Mouse (Mus musculus) gastrocnemius, postnatal 4 days (tissue): ENCODE results near the gene Avil. TPM values are rescaled to one million over a fixed set of nuclear protein-coding genes. Genes with fewer than 3 reads are reported as not detected.

Source experiments
- DNase-seq, 2 experiments: peaks; one replicate each; pipeline ENCODE4 v3.0.0; 2021 to 2022; ENCODE audit warnings: low spot score in 2 of 2, mixed read lengths in 2 of 2
- total RNA-seq, 2 experiments: library from RNA; stranded (reverse); gene quantifications; 2 replicates each; pipeline ENCODE4 v1.2.3; 2021

The Avil gene
- total RNA-seq, 2 experiments from 2014 or later: 0.42 to 0.52 TPM

GRCm38 (mm10) chr10:126980933-126981530 lies 19.5 kb upstream of the Avil start:
- DNase-seq: no peak

GRCm38 (mm10) chr10:126981746-126982145 lies 18.8 kb upstream of the Avil start:
- no peak for DNase-seq

- DNase-seq: no peak
Observed at GRCm38 (mm10) chr10:126983193-126983725, 17.2 kb upstream of the Avil start.

- DNase-seq: no peak
Observed at GRCm38 (mm10) chr10:126984189-126985004, 16.1 kb upstream of the Avil start.

GRCm38 (mm10) chr10:126985127-126985526 lies 15.4 kb upstream of the Avil start:
- DNase-seq: no peak

- no peak for DNase-seq
Observed at GRCm38 (mm10) chr10:126985579-126985978, 14.9 kb upstream of the Avil start.

- DNase-seq: peak; percentile 84 to 89
Observed at GRCm38 (mm10) chr10:126986541-126986961, 14.0 kb upstream of the Avil start.

GRCm38 (mm10) chr10:126987183-126988118 lies 13.1 kb upstream of the Avil start:
- DNase-seq: no peak

- DNase-seq: no peak
Observed at GRCm38 (mm10) chr10:126988513-126989165, 11.9 kb upstream of the Avil start.

GRCm38 (mm10) chr10:126990313-126991056 lies 10.0 kb upstream of the Avil start:
- peak; percentile 85 to 88 for DNase-seq

- DNase-seq: no peak
Observed at GRCm38 (mm10) chr10:126991676-126992075, 8.8 kb upstream of the Avil start.

- DNase-seq: no peak
Observed at GRCm38 (mm10) chr10:126993621-126994020, 6.9 kb upstream of the Avil start.

GRCm38 (mm10) chr10:126997340-126998113 lies 3.0 kb upstream of the Avil start:
- DNase-seq: no peak

- no peak for DNase-seq
Observed at GRCm38 (mm10) chr10:127001297-127001696, 788 bp downstream of the Avil start.

- DNase-seq: no peak
Observed at GRCm38 (mm10) chr10:127002056-127002455, 1.5 kb downstream of the Avil start.

- no peak for DNase-seq
Observed at GRCm38 (mm10) chr10:127002765-127003164, 2.3 kb downstream of the Avil start.

GRCm38 (mm10) chr10:127003334-127003733 lies 2.8 kb downstream of the Avil start:
- no peak for DNase-seq

- no peak for DNase-seq
Observed at GRCm38 (mm10) chr10:127003806-127004205, 3.3 kb downstream of the Avil start.

- DNase-seq: no peak
Observed at GRCm38 (mm10) chr10:127016488-127016887, 16.0 kb downstream of the Avil start.
